Mouse (Mus musculus): ENCODE data around the gene Car14. TPM values are rescaled to one million over a fixed set of nuclear protein-coding genes. Genes with fewer than 3 reads are reported as not detected.
"Not testable (repeated sequence)": the region's sequence is repeated elsewhere in the genome, so short reads cannot be mapped to it uniquely, and the experiment has no call there.

Gene Car14
- total RNA-seq, 2 experiments from 2014 or later, result not detected

GRCm38 (mm10) chr3:95865050-95865449, 39.4 kb downstream of the Car14 start:
- no peak for ATAC-seq (replicated peaks; ENCODE audit: low FRiP score, poor library complexity, severe bottlenecking)

GRCm38 (mm10) chr3:95863578-95863977, 40.9 kb downstream of the Car14 start:
- no peak for ATAC-seq (replicated peaks; ENCODE audit: low FRiP score, poor library complexity, severe bottlenecking)

- ATAC-seq (replicated peaks; ENCODE audit: low FRiP score, poor library complexity, severe bottlenecking), result peak; percentile 91
Measured at GRCm38 (mm10) chr3:95861796-95862195, 42.7 kb downstream of the Car14 start.

DNA sequence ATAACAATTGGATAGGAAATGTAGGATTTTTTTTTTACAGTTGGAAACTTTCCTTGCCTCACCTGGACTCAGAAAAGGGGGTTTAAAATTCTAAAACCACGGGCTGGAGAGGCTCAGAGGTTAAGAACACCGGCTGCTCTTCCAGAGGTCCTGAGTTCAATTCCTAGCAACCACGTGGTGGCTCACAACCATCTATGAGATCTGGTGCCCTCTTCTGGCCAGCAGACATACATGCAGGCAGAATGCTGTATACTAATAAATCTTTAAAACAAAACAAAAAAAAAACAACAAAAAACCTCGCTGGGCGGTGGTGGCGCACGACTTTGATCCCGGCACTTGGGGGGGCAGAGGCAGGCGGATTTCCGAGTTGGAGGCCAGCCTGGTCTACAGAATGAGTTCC, 43.3 kb downstream of the Car14 start:
- ATAC-seq (replicated peaks; ENCODE audit: low FRiP score, poor library complexity, severe bottlenecking), result no peak

GRCm38 (mm10) chr3:95860323-95860722, 44.2 kb downstream of the Car14 start:
- ATAC-seq (replicated peaks; ENCODE audit: low FRiP score, poor library complexity, severe bottlenecking), result no peak

DNA sequence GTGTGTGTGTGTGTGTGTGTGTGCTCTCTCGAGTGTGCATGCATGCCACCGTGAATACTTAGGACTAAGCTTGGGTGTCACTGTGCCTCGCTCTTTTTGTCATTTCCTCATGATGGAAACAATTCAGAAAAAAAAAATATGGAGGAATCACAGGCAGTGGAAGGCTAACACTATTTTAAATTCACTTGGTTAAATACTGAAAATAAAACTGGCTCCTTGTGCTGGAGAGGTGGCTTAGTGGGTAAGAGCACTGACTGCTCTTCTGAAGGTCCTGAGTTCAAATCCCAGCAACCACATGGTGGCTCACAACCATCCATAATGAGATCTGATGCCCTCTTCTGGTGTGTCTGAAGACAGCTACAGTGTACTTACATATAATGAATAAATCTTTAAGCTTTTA, 46.2 kb downstream of the Car14 start:
- ATAC-seq (replicated peaks; ENCODE audit: low FRiP score, poor library complexity, severe bottlenecking), result not testable (repeated sequence)

DNA sequence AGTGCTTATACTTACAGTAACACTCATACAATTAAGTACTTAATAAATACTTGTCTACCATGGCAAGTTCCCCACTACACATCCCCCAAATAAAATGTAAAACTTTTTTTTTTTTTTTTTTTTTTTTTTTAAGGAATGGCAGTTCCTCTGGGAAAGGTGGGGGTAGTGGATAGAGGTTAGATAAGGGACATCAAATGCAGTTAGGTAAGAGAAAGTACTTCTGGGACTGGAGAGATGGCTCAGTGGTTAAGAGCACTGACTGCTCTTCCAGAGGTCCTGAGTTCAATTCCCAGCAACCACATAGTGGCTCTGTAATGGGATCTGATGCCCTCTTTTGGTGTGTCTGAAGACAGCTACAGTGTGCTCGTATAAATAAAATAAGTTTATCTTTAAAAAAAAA, 47.4 kb downstream of the Car14 start:
- ATAC-seq (replicated peaks; ENCODE audit: low FRiP score, poor library complexity, severe bottlenecking), result not testable (repeated sequence)

GRCm38 (mm10) chr3:95856115-95856514, 48.4 kb downstream of the Car14 start:
- ATAC-seq (replicated peaks; ENCODE audit: low FRiP score, poor library complexity, severe bottlenecking), result peak; percentile 16

GRCm38 (mm10) chr3:95855502-95856089, 48.9 kb downstream of the Car14 start, which contains the start of gene Prpf3:
Gene Prpf3, minus strand, starts transcription at chr3:95855885.
- peak; percentile 97 for ATAC-seq (replicated peaks; ENCODE audit: low FRiP score, poor library complexity, severe bottlenecking)

DNA sequence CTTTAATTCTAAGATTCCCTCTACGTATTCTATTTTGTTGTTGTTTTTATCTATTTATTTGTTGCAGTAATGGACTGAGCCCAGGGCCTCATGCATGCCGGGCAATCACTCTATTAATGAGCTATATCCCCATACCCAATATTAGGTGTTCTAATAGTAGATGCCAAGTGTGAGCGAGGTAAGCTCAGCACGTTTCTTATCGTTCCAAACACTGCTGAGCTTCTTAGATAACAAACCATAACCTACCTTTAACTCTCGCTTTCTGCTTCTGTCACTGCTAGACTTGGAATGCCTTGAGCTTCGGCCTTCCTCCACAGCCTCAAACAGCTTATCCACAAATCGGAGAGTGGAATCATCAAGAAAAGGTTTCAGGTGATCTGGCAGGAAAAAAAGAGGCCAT, 53.2 kb downstream of the Car14 start:
- ATAC-seq (replicated peaks; ENCODE audit: low FRiP score, poor library complexity, severe bottlenecking), result no peak

- no peak for ATAC-seq (replicated peaks; ENCODE audit: low FRiP score, poor library complexity, severe bottlenecking)
Measured at GRCm38 (mm10) chr3:95850611-95851010, 53.9 kb downstream of the Car14 start.

Other genes with a start within 250 kb of the Car14 start
- 83.2 and 113 TPM in 2 replicates for gene Mcl1, start 245.9 kb downstream of the Car14 start, total RNA-seq (2015; ENCODE audit: low replicate concordance)
- 70.6 and 76.3 TPM in 2 replicates for gene Mcl1, start 245.9 kb downstream of the Car14 start, total RNA-seq (2017; ENCODE audit: low replicate concordance)
- gene Adamtsl4, start 216.8 kb downstream of the Car14 start, total RNA-seq (2015; ENCODE audit: low replicate concordance), result not detected in 2 replicates
- gene Adamtsl4, start 216.8 kb downstream of the Car14 start, total RNA-seq (2017; ENCODE audit: low replicate concordance), result not detected in 2 replicates
- gene Ecm1, start 165.1 kb downstream of the Car14 start, total RNA-seq (2015; ENCODE audit: low replicate concordance), result not detected in 2 replicates
- 0.42 and 1.1 TPM in 2 replicates for gene Ecm1, start 165.1 kb downstream of the Car14 start, total RNA-seq (2017; ENCODE audit: low replicate concordance)
- gene Tars2, start 144.5 kb downstream of the Car14 start, total RNA-seq (2015; ENCODE audit: low replicate concordance), result 3.7 and 15.3 TPM in 2 replicates
- gene Tars2, start 144.5 kb downstream of the Car14 start, total RNA-seq (2017; ENCODE audit: low replicate concordance), result 3.1 and 7.2 TPM in 2 replicates
- 26.7 and 30.7 TPM in 2 replicates for gene Rprd2, start 85.8 kb downstream of the Car14 start, total RNA-seq (2015; ENCODE audit: low replicate concordance)
- gene Rprd2, start 85.8 kb downstream of the Car14 start, total RNA-seq (2017; ENCODE audit: low replicate concordance), result 12.4 and 14.9 TPM in 2 replicates
- gene Prpf3, start 48.8 kb downstream of the Car14 start, total RNA-seq (2015; ENCODE audit: low replicate concordance), result 6.0 and 12.5 TPM in 2 replicates
- gene Prpf3, start 48.8 kb downstream of the Car14 start, total RNA-seq (2017; ENCODE audit: low replicate concordance), result 14.6 and 21.2 TPM in 2 replicates
- 35.5 and 95.7 TPM in 2 replicates for gene Mrps21, start 33.2 kb downstream of the Car14 start, total RNA-seq (2015; ENCODE audit: low replicate concordance)
- 87.3 and 106 TPM in 2 replicates for gene Mrps21, start 33.2 kb downstream of the Car14 start, total RNA-seq (2017; ENCODE audit: low replicate concordance)
- not detected in 2 replicates for gene Ciart, start 22.4 kb downstream of the Car14 start, total RNA-seq (2015; ENCODE audit: low replicate concordance)
- gene Ciart, start 22.4 kb downstream of the Car14 start, total RNA-seq (2017; ENCODE audit: low replicate concordance), result not detected in 2 replicates
- gene BC028528, start 12.7 kb downstream of the Car14 start, total RNA-seq (2015; ENCODE audit: low replicate concordance), result 19.0 and 37.9 TPM in 2 replicates
- 7.0 and 15.9 TPM in 2 replicates for gene BC028528, start 12.7 kb downstream of the Car14 start, total RNA-seq (2017; ENCODE audit: low replicate concordance)
- 8.8 and 13.1 TPM in 2 replicates for gene Aph1a, start 10.7 kb downstream of the Car14 start, total RNA-seq (2015; ENCODE audit: low replicate concordance)
- gene Aph1a, start 10.7 kb downstream of the Car14 start, total RNA-seq (2017; ENCODE audit: low replicate concordance), result 6.1 and 9.8 TPM in 2 replicates
- 37.6 and 46.3 TPM in 2 replicates for gene Anp32e, start 24.6 kb upstream of the Car14 start, total RNA-seq (2015; ENCODE audit: low replicate concordance)
- 212 and 278 TPM in 2 replicates for gene Anp32e, start 24.6 kb upstream of the Car14 start, total RNA-seq (2017; ENCODE audit: low replicate concordance)
- gene Plekho1, start 91.3 kb upstream of the Car14 start, total RNA-seq (2015; ENCODE audit: low replicate concordance), result 6.7 and 10.8 TPM in 2 replicates
- gene Plekho1, start 91.3 kb upstream of the Car14 start, total RNA-seq (2017; ENCODE audit: low replicate concordance), result 8.2 and 10.1 TPM in 2 replicates
- gene Vps45, start 153.8 kb upstream of the Car14 start, total RNA-seq (2015; ENCODE audit: low replicate concordance), result 2.5 and 14.2 TPM in 2 replicates
- gene Vps45, start 153.8 kb upstream of the Car14 start, total RNA-seq (2017; ENCODE audit: low replicate concordance), result 5.1 and 7.1 TPM in 2 replicates
- 1.0 and 2.1 TPM in 2 replicates for gene Otud7b, start 199.8 kb upstream of the Car14 start, total RNA-seq (2015; ENCODE audit: low replicate concordance)
- gene Otud7b, start 199.8 kb upstream of the Car14 start, total RNA-seq (2017; ENCODE audit: low replicate concordance), result 6.1 and 12.8 TPM in 2 replicates